Mouse (Mus musculus): Measurements from ENCODE around the gene Scarb2. TPM values are rescaled to one million over a fixed set of nuclear protein-coding genes. Genes with fewer than 3 reads are reported as not detected.

Gene Scarb2
- polyA plus RNA-seq, 1 experiment from 2014 or later, result 21.8 TPM

DNA sequence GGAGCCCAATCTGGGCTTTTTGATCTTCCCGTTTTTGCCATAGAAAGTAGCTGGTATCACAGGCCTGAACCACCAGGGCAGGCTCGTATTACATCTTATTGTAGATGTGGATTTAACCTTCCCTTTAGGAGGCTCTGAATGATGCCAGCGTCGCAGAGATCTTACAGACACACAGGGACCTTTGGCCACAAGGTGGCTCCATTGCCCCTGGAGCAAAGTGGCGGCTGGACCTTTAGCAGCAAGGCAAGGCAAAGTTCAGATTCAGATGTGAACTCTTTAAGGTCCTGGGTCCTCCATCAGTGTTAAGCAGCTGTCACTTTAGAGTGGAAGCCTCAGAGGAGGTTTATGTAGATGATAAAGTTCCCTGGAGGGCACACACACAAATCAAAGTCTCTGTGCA is 45.3 kb downstream of the Scarb2 start:
- no peak overlapping the region for H3K4me2 ChIP-seq (replicated peaks)
- H3K9me3 ChIP-seq, result no peaks in the 10 kb centered on the region
- ATAC-seq, result no peak

GRCm38 (mm10) chr5:92458726-92459125 is 47.9 kb downstream of the Scarb2 start:
- no peaks in the 10 kb centered on the region for H3K4me1 ChIP-seq (replicated peaks)
- no peak overlapping the region for H3K4me2 ChIP-seq (replicated peaks)
- no peaks in the 10 kb centered on the region for H3K27me3 ChIP-seq
- no peaks in the 10 kb centered on the region for H3K9me3 ChIP-seq
- WGBS, result 43% methylated on average over 5 of the region's 5 CpGs
- no peak overlapping the region for H3K9ac ChIP-seq (replicated peaks)
- H3K4me3 ChIP-seq (replicated peaks), result no peak overlapping the region
- H3K27ac ChIP-seq, result no peak overlapping the region
- H3K36me3 ChIP-seq, result peaks cover 43% of the 10 kb centered on the region
- ATAC-seq, result no peak

More for the DNA sequence above, 45.3 kb downstream of the Scarb2 start:
- WGBS, result 17% methylated on average over 5 of the region's 5 CpGs
- Histone ChIP-seq H3K4me1 (replicated peaks) (no peaks in the 10 kb centered on the region), H3K36me3 (peaks cover 29% of the 10 kb centered on the region), H3K4me3 (replicated peaks) (no peak overlapping the region), H3K27me3 (no peaks in the 10 kb centered on the region), H3K27ac (no peak overlapping the region), H3K9ac (replicated peaks) (no peak overlapping the region)

- Histone ChIP-seq H3K9me3 (no peaks in the 10 kb centered on the region), H3K27ac (no peak overlapping the region), H3K27me3 (no peaks in the 10 kb centered on the region), H3K4me3 (replicated peaks) (no peak overlapping the region), H3K9ac (replicated peaks) (no peak overlapping the region), H3K36me3 (peaks cover 55% of the 10 kb centered on the region), H3K4me2 (replicated peaks) (no peak overlapping the region), H3K4me1 (replicated peaks) (no peaks in the 10 kb centered on the region)
- 88% methylated on average over 2 of the region's 2 CpGs for WGBS
- no peak for ATAC-seq
Observed at GRCm38 (mm10) chr5:92457410-92457809, 49.2 kb downstream of the Scarb2 start.

DNA sequence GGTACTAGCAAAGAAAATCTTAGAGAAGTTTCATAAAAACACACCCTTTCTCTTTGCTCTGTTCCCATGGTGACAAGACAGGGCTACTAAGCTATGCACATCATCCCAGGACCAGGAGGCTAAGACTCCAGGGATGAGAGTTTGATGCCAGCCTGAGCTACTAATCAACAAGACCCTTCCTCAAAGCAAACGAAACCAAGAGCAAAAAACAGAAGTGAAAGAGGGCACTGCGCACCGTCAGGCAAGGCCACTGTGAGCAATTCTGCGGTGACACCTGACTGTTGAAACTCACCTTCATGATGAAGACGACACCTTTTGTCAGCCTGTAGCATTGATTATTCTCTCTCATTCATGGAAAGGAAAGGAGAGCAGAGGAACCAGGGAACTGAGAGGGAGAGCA is 53.8 kb downstream of the Scarb2 start:
- H3K4me2 ChIP-seq (replicated peaks), result no peak overlapping the region
- H3K4me1 ChIP-seq (replicated peaks), result no peaks in the 10 kb centered on the region
- no peaks in the 10 kb centered on the region for H3K27me3 ChIP-seq
- H3K4me3 ChIP-seq (replicated peaks), result no peak overlapping the region
- H3K27ac ChIP-seq, result no peak overlapping the region
- H3K9ac ChIP-seq (replicated peaks), result no peak overlapping the region
- H3K36me3 ChIP-seq, result peaks cover 80% of the 10 kb centered on the region
- H3K9me3 ChIP-seq, result no peaks in the 10 kb centered on the region
- WGBS, result 94% methylated on average over 5 of the region's 5 CpGs
- no peak for ATAC-seq

DNA sequence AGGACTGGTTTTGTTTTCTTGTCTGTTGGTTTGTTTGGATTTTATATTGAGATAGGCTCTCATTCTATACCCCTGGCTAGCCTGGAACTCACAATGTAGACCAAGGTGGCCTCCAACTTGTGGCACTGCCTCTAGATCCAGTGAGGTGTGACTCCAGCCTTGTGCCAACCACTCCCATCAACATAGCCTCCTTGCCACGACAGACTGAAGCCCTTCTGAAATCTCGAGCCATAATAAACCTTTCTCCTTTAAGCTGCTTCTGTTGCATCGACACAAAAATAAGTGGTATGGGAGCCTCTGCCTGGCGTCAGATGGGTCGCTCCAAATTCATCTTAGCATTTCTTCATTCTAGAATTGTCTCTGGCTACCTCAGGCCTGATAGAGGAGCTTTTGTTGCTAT is 59.9 kb downstream of the Scarb2 start:
- Histone ChIP-seq H3K36me3 (peaks cover 89% of the 10 kb centered on the region), H3K4me2 (replicated peaks) (no peak overlapping the region)
- 93% methylated on average over 5 of the region's 5 CpGs for WGBS

GRCm38 (mm10) chr5:92445016-92445415 is 61.6 kb downstream of the Scarb2 start:
- peaks cover 77% of the 10 kb centered on the region for H3K36me3 ChIP-seq
- no peaks in the 10 kb centered on the region for H3K4me1 ChIP-seq (replicated peaks)
- H3K27ac ChIP-seq, result no peak overlapping the region
- no peak overlapping the region for H3K9ac ChIP-seq (replicated peaks)
- no peak overlapping the region for H3K4me3 ChIP-seq (replicated peaks)
- 87% methylated on average over 2 of the region's 2 CpGs for WGBS
- H3K27me3 ChIP-seq, result no peaks in the 10 kb centered on the region
- H3K4me2 ChIP-seq (replicated peaks), result no peak overlapping the region
- ATAC-seq, result no peak
- no peaks in the 10 kb centered on the region for H3K9me3 ChIP-seq

More for the DNA sequence above, 59.9 kb downstream of the Scarb2 start:
- ATAC-seq, result no peak
- H3K4me1 ChIP-seq (replicated peaks), result no peaks in the 10 kb centered on the region
- H3K9ac ChIP-seq (replicated peaks), result no peak overlapping the region
- no peaks in the 10 kb centered on the region for H3K9me3 ChIP-seq
- H3K27ac ChIP-seq, result no peak overlapping the region
- H3K4me3 ChIP-seq (replicated peaks), result no peak overlapping the region
- H3K27me3 ChIP-seq, result no peaks in the 10 kb centered on the region

GRCm38 (mm10) chr5:92442914-92443313 is 63.7 kb downstream of the Scarb2 start:
- Histone ChIP-seq H3K27me3 (no peaks in the 10 kb centered on the region), H3K36me3 (peaks cover 56% of the 10 kb centered on the region), H3K9ac (replicated peaks) (no peak overlapping the region), H3K9me3 (no peaks in the 10 kb centered on the region), H3K4me3 (replicated peaks) (no peak overlapping the region), H3K4me1 (replicated peaks) (no peaks in the 10 kb centered on the region), H3K27ac (no peak overlapping the region), H3K4me2 (replicated peaks) (no peak overlapping the region)
- no peak for ATAC-seq
- WGBS, result 93% methylated on average over 7 of the region's 7 CpGs

DNA sequence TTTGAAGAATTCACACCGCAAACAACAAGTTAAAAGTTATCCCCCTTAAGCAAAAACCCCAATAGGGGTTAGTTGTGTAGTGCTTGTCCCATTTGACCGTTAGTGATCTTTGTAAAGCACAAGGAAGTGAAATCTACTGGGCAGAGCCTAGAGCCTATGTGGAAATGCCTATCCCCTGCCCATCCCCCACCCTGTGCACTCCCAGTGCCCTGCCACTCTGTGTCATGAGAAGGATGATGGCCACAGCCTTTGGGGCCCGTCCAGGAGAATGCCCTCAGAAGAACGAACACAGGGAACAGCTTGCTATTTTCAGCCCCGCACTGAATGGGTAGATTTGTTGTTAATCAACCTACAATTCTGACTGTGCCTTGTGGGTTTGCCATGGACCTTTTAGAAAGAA is 65.1 kb downstream of the Scarb2 start:
- Histone ChIP-seq H3K27ac (no peak overlapping the region), H3K9me3 (no peaks in the 10 kb centered on the region), H3K4me2 (replicated peaks) (no peak overlapping the region), H3K4me3 (replicated peaks) (no peak overlapping the region), H3K36me3 (peaks cover 42% of the 10 kb centered on the region), H3K9ac (replicated peaks) (no peak overlapping the region), H3K27me3 (no peaks in the 10 kb centered on the region), H3K4me1 (replicated peaks) (no peaks in the 10 kb centered on the region)
- WGBS, result 89% methylated on average over 5 of the region's 5 CpGs
- no peak for ATAC-seq

DNA sequence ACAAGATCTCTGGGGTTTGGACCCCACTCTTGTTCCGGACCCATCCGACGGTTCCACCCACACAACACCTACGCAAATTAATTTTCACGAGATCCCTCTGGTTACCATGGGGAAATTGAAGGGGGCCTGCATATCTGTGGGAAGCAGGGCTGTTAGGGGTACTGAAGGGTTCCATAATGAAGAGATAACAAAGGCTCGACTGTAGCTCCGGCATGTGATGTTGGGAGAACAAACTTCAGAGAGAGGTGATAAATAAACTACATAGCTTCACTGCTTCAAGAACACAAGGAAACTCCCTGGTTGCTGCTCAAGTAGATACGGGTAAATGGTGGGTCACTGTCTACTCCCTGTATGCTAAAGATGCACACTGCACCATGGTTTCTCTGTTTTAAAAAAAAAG is 68.1 kb downstream of the Scarb2 start:
- Histone ChIP-seq H3K4me3 (replicated peaks) (no peak overlapping the region), H3K4me1 (replicated peaks) (peaks cover 11% of the 10 kb centered on the region), H3K4me2 (replicated peaks) (no peak overlapping the region), H3K27ac (no peak overlapping the region), H3K27me3 (no peaks in the 10 kb centered on the region), H3K36me3 (peaks cover 17% of the 10 kb centered on the region), H3K9ac (replicated peaks) (no peak overlapping the region), H3K9me3 (no peaks in the 10 kb centered on the region)
- ATAC-seq, result no peak
- WGBS, result 94% methylated on average over 8 of the region's 8 CpGs

- H3K36me3 ChIP-seq, result 0 out of 2 replicates have a peak, but pooled peaks cover 3% of the 10 kb centered on the region
- H3K4me2 ChIP-seq (replicated peaks), result peak within 1 kb of the TSS; percentile 76
- peaks cover 21% of the 10 kb centered on the region for H3K4me1 ChIP-seq (replicated peaks)
- H3K9me3 ChIP-seq, result no peaks in the 10 kb centered on the region
- ATAC-seq, result peak; percentile 99
- peak within 1 kb of the TSS; percentile 96 for H3K9ac ChIP-seq (replicated peaks)
- H3K27ac ChIP-seq, result peak within 1 kb of the TSS; percentile 83
- H3K4me3 ChIP-seq (replicated peaks), result peak within 1 kb of the TSS; percentile 96
- H3K27me3 ChIP-seq, result no peaks in the 10 kb centered on the region
- under 1% methylated on average over 34 of the region's 34 CpGs for WGBS
Observed at GRCm38 (mm10) chr5:92435025-92435584, 71.5 kb downstream of the Scarb2 start, which contains the start of gene Nup54. Gene Nup54 (minus strand): TSS chr5:92435219.

DNA sequence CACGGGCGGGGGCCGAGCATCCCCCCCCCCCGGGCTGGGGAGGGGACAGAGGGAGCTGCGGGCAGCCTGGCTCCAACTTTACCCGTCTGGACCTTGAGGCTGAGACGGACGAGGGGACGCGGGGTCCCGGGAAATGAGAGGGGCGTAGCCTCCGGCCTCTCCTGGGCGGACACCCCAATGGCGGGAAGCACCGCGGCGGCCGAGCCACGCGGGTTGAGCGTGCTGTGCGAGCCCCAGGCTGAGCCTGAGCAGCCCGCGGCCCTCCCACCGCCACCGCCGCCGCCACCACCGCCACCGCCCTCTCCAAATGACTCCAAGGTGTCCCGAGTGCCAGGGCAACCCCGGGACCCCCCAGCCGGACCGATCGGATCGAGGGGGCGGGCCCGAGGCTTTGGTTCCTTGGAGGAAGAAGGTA is 72.1 kb downstream of the Scarb2 start:
- ATAC-seq, result peak; percentile 81
- 0% methylated on average over 31 of the region's 39 CpGs for WGBS
- H3K4me1 ChIP-seq (replicated peaks), result peaks cover 21% of the 10 kb centered on the region

DNA sequence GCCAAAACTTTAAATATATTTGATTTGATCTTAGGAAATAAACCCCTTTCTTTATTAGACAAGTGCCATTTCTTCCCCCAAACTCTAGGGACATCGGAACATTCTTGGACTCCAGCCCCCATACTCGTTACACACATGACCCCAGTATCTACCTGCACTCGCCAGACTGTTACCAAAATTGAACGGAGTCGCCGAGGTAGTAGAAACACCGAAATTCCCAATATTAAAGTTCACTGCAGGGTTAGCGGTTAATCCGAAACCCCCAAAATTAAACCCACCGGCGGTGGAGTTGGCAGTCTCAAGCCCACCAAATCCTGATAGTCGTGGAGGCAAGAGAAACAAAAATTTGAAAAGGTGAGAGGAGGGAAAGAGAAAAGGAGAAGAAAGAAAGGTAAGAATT is 72.6 kb downstream of the Scarb2 start:
- Histone ChIP-seq H3K4me2 (replicated peaks) (peak overlapping the region; percentile 76), H3K27ac (no peak overlapping the region), H3K4me1 (replicated peaks) (peaks cover 21% of the 10 kb centered on the region), H3K36me3 (peaks cover 6% of the 10 kb centered on the region), H3K27me3 (no peaks in the 10 kb centered on the region), H3K9me3 (no peaks in the 10 kb centered on the region), H3K9ac (replicated peaks) (peak overlapping the region; percentile 96), H3K4me3 (replicated peaks) (peak overlapping the region; percentile 96)
- under 1% methylated on average over 12 of the region's 12 CpGs for WGBS
- no peak for ATAC-seq

More for the DNA sequence above, 72.1 kb downstream of the Scarb2 start:
- H3K9me3 ChIP-seq, result no peaks in the 10 kb centered on the region
- 0 out of 2 replicates have a peak, but pooled peaks cover 3% of the 10 kb centered on the region for H3K36me3 ChIP-seq
- H3K9ac ChIP-seq (replicated peaks), result peak overlapping the region; percentile 96
- H3K27ac ChIP-seq, result peak overlapping the region; percentile 83
- H3K4me3 ChIP-seq (replicated peaks), result peak overlapping the region; percentile 96
- peak overlapping the region; percentile 76 for H3K4me2 ChIP-seq (replicated peaks)
- no peaks in the 10 kb centered on the region for H3K27me3 ChIP-seq

DNA sequence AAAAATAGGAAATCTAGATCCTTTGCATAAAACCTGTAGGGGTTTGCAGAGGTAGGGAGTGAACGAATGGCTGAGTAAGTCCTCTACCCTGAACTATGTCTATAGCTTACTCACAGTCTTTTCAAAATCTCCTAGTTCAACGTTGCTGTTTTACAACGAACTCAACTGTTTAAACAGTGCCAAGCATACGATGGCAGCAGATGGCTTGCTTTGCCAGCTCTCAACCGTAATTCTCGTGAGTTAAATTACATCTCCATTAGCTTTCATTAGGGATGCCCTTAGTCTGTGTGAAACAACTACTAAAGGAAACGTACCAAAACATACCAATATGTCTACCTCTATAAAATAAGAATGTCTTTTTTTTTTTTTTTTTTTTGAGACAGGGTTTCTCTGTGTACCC is 75.0 kb downstream of the Scarb2 start:
- no peak overlapping the region for H3K4me2 ChIP-seq (replicated peaks)

More for the DNA sequence above, 75.0 kb downstream of the Scarb2 start:
- Histone ChIP-seq H3K9ac (replicated peaks) (no peak overlapping the region), H3K9me3 (no peaks in the 10 kb centered on the region), H3K27ac (no peak overlapping the region), H3K27me3 (no peaks in the 10 kb centered on the region), H3K36me3 (peaks cover 30% of the 10 kb centered on the region), H3K4me3 (replicated peaks) (no peak overlapping the region), H3K4me1 (replicated peaks) (peaks cover 21% of the 10 kb centered on the region)
- 85% methylated on average over 7 of the region's 7 CpGs for WGBS
- no peak for ATAC-seq
